Mouse (Mus musculus): ENCODE measurements at regions not wholly inside any gene's neighbourhood (a gene's known extent, or its start where the extent isn't known, plus 50 kb on each side); places are given as distances from the start of the nearest gene placed in this dataset.

- no peak for DNase-seq (ENCODE audit: low read depth, low spot score)
These were observed 140.4 kb upstream of the Grik3 start for GRCm38 (mm10) chr4:125350056-125350455.

GRCm38 (mm10) chr4:125339056-125339455 lies 151.4 kb upstream of the Grik3 start:
- DNase-seq (ENCODE audit: low read depth, low spot score), result no peak

GRCm38 (mm10) chr4:125328806-125329205 lies 161.7 kb upstream of the Grik3 start:
- no peak for DNase-seq (ENCODE audit: low read depth, low spot score)

DNA sequence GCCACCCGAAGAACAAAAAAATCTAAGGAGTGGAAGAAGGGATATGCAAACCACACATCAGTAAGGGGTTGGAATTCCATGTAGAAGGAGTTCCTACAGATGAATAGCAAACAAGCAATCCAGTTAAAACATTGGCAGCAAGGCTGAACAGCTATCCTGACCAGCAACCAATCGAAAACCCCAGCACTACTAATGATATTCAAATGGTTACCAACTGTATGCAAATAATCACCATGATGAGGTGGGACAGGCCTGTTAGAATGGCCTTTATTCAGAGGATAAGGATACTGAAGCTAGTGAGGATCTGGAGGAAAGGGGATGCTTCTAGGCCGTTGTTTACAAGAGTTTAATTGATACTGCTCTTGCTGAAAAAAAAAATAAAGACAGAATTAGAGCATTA lies 166.0 kb upstream of the Grik3 start:
- DNase-seq (ENCODE audit: low read depth, low spot score), result no peak

DNA sequence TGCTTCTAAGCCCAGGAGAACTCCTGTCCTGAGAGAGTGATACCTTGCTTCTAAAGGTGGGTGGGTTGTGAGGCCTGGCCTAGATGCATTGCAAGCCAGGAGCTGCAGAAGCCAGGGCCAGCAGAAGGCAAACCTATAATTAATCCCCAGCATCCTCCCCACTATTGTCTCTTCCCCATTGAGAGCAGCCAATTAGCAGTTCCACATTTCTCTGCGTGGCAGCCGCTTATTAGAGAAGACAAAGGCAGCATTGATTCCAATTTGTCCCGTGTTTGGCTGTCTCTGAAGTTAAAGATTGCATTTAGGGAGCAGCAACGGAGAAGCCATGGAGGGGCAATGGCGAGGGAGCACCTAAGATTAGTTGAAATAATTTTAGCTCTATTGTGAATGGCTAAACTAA lies 171.2 kb upstream of the Grik3 start:
- DNase-seq (ENCODE audit: low read depth, low spot score), result no peak

GRCm38 (mm10) chr4:125318293-125318692 lies 172.2 kb upstream of the Grik3 start:
- DNase-seq (ENCODE audit: low read depth, low spot score), result no peak

GRCm38 (mm10) chr4:125316876-125317275 lies 173.6 kb upstream of the Grik3 start:
- DNase-seq (ENCODE audit: low read depth, low spot score), result no peak

GRCm38 (mm10) chr4:125315818-125316217 lies 174.7 kb upstream of the Grik3 start:
- DNase-seq (ENCODE audit: low read depth, low spot score), result no peak

DNA sequence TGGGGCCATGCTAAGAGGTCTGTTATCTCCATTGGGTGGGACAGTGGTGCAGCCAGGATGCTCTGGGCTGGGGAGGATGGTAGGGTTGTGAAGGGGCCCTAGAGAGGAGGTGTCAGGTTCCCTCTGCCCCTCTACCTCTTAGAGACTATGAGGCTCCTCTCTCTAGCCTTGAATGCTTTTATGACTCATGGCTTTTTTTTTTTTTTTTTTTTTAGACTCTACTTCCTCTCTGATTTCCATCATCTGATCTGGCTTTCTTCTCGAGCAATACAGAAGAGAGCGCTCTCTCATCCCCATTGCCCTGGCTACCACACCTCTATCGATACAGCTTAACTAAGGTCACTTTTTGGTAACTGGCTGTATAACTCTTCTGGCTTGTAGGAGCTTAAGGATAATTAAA lies 176.6 kb upstream of the Grik3 start:
- no peak for DNase-seq (ENCODE audit: low read depth, low spot score)

DNA sequence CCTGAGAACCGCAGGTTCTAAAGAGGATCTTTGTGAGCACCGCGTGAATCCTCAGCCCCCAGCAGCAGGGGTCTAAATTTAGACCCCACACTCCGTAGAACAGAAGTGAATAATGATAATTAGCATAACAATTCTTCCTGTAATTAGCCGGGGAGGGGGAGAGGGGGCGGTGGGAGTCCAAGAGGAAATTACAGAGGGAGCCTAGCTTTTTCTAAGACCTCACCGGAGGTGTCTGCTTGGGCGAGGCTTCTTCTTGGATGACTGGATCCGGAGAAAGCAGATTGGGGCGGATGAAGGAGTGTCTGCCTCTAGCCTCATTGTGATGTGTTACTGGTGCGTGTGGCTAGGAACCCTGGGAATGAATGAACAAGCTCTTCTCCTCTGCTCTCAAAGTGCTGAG lies 177.2 kb upstream of the Grik3 start:
- DNase-seq (ENCODE audit: low read depth, low spot score), result no peak

- DNase-seq (ENCODE audit: low read depth, low spot score), result no peak
These were observed 180.5 kb upstream of the Zc3h12a start for GRCm38 (mm10) chr4:125308171-125308570.

DNA sequence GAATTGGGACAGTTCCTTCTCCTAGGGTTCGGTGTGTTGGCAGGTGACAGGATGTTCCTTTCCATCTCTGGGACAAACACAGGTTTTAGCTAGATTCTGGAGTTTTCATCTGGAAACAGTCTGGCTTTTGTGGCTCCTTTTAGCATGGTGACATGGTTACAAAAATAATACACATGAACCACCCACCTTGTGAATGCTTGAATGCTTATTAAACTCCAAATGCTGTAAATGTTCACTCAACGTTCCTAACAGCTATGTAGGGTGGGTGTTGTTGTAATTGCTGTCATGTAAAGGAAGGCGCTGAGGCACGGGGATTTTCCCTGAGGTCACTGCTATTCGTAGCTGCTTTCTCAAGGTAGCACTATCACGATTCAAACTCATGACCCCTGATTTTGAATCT lies 178.1 kb upstream of the Zc3h12a start:
- no peak for DNase-seq (ENCODE audit: low read depth, low spot score)

- DNase-seq (ENCODE audit: low read depth, low spot score), result no peak
These were observed 175.0 kb upstream of the Zc3h12a start for GRCm38 (mm10) chr4:125302660-125303059.

DNA sequence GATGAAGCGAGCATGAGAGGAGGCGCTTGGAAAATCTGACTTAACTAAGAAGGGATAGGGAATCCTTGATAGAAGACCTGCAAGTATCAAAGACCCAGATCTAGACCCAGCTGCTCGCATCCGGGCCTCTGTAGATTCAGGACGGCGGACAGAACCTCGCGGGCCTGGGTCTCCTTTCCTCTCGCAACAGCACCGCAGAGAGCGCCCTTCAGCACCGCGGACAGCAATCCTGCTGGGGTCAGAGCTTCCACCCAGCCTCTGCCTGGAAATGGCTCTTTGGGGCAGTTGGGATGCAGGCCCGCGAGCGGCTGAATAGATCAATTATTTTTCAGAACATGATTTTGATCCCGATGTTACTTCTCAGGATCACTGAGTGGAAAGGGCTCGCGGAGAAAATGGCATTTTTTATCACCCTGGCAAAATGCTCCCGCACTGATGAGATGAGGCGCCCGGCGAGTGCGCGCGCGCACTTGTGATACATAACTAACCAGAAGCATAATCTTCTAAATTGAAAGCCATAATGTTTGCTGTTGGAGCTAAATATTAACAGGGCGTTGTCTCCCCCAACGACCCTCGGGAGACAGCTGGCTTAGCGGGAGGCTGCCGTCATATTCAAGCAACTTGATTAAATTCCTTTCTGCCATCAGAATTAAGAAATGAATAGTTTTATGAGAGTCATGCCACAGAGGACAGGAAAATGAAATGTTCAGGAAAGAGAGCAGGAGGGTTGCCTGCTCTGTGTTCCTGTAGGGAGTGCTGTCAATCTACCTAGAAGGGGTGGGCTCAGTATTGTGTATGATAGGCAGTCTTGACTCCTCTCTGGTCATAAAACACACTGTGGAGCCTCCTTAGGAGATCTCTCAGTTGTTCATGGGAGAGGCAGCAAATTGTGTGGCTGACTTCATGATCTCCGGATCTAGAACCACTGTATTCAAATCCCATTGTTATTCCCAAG lies 173.1 kb upstream of the Zc3h12a start:
- DNase-seq (ENCODE audit: low read depth, low spot score), result no peak

- no peak for DNase-seq (ENCODE audit: low read depth, low spot score)
These were observed 163.1 kb upstream of the Zc3h12a start for GRCm38 (mm10) chr4:125290761-125291160.

DNA sequence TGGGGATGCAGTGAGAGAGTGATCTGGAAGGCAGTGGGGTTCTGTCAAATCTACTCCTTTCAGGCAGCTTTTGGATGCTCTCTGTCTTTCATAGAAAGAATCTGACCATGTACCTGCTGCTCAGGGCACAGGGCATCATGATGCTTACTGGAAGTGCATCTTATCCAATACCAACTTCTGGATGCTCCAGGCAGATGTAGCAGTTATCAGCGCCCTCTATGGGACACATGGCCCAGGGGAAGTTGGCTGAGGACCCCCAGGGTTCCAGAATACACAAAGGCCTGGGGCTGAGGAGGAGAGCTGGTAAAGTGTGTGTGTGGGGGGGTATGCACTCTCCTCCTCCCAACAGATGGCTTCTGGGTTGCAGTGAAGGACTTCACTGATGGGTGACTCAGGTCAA lies 162.1 kb upstream of the Zc3h12a start:
- DNase-seq (ENCODE audit: low read depth, low spot score), result no peak

- no peak for DNase-seq (ENCODE audit: low read depth, low spot score)
These were observed 161.4 kb upstream of the Zc3h12a start for GRCm38 (mm10) chr4:125289031-125289449.

GRCm38 (mm10) chr4:125282974-125283319 lies 155.3 kb upstream of the Zc3h12a start:
- DNase-seq (ENCODE audit: low read depth, low spot score), result no peak

DNA sequence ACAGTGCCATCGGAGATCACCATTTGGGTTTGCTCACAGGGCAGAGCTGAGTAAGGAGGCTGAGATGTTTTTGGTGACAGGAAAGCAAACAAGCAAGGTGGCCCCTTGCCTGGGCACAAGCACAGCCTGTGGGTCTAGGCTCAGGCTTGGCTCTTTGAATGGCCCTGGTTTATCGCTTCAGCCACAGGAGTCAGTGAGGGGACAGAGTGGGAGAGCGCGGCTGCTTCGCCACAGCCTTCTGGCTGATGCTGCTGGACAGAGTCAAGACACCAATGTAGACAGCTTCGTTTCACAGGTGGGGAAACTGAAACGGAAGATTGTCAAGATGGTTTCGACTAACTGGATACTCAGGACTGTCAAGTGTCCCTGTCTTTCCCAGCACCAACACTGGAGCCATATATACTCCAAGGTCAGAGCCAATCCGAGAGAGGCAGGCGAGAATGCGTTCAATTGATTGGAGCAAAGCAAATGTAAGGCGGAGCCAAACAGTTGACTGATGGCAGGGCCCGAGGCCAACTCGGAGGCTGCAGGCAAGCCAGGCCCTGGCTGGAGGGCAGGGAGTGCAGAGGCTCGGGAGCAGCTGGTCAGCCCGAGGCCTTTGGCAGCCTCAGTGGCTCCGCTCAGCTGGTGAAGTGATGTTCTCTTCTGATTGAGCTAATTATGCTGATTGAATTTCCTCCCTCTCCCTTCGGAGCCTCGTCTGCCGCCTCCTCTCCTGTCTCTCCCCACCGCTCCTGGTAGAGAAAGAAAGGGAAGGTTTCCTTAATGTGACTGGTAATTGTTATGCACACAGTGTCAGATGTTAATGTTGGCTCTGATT lies 154.7 kb upstream of the Zc3h12a start:
- DNase-seq (ENCODE audit: low read depth, low spot score), result no peak

DNA sequence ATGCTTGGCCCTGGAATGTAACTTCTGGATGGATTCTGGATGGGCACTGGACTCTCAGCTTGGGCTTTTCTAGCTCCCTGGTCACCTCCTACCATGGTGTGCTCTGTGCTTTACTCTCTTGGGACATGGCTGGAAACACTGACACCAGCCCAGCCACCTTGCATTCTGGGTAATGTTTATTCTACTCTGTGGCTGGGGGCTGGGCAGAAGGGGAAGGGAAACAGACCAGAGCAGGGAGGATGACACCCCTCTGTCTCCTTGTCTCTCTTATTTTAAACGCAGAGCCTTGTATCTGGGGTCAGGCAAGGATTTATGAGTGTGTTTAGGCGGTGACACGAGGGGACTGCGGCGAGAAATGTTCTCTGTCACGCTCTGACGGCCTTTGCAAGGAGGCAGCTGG lies 151.5 kb upstream of the Zc3h12a start:
- DNase-seq (ENCODE audit: low read depth, low spot score), result no peak

GRCm38 (mm10) chr4:125276861-125277260 lies 149.2 kb upstream of the Zc3h12a start:
- DNase-seq (ENCODE audit: low read depth, low spot score), result no peak

GRCm38 (mm10) chr4:125275259-125275658 lies 147.6 kb upstream of the Zc3h12a start:
- no peak for DNase-seq (ENCODE audit: low read depth, low spot score)

DNA sequence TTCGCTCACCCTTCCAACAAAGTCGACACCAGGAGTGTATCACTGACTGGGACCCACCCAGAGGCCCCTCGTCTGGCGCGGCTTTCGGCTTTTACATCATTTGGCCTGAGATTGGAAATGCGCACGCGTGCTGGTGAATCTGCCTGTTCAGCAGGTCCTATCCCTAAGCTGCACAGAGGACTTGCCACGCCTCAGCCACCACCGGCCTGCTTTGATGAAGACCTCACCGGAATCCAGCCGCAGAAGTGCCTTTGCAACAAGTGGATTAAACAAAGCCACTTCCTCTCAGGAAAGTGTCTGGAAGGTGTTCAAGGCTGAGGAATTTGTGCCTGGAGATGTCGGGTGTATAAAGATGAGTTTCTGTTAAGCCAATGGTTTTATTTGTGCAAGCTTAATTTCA lies 143.3 kb upstream of the Zc3h12a start:
- DNase-seq (ENCODE audit: low read depth, low spot score), result no peak
